Mouse (Mus musculus) urinary bladder, postnatal 4 days (tissue): ENCODE data around the gene Abcf2.

Experiments
- DNase-seq, 2 experiments: peaks; one replicate each; pipeline ENCODE4 v3.0.0; 2021 to 2022; ENCODE audit warnings: low spot score in 2 of 2

Gene Abcf2

DNA sequence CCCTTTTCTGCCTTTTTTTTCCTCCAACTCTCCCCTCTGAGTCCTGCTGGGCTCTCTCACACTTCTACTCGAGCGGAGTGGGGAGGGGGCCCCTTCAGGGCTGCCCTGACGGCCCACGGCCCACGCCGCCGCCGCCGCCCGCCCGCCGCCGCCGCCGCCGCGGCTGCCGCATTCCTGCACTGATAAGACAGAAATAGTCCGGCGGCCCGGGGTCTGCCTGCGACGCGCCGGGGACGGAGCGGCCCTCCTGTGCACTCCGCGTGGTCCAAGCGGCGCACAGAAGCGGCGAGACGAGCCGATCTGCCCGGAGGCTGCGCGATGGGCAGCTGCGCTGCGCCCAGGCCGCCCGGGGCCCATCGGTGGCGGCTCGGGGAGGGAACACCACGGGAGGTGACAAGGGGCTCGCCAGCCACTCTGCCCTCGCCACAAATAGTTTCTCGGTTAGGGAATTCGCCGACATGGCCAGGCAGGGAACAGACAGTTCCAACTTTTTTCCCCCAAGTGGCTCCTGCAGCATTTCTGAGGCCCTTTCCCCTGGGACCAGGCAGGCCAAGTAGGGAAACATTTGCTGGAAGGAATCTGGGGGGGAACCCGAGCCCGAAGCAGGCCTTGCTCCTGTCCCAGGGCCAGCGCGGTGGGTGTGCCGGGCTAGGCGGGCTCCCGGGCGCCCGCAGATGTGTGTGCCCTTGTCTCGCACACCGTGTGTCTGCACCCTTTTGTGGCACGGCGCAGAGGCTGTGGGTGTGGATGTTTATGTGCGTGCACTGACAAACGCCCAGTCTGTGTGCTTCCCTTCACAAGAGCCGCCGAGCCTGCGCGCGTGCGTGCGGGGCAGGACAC is 24.9 kb upstream of the Abcf2 start:
- DNase-seq = peak in 1 of 2 experiments; percentile 81

- DNase-seq = no peak
Measured at GRCm38 (mm10) chr5:24601071-24601835, 24.0 kb upstream of the Abcf2 start.

DNA sequence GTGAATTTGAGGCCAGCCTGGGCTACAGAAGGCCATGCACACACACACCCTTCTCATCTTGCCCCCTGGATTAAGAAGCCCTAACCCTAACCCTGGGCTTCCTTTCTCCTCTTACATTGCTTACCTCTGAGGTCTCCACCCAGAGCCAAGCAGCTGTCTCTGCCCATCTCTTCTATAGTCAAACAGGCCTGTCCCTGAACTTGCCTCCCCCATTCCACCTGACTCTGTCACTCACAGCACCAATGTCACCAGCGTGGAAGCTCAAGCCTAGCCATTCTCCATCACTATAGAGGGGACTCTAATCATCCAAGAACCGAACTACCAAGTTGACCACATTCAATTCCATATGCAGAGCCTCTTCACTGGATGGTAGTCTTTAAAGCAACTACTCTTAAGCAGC is 23.0 kb upstream of the Abcf2 start:
- DNase-seq = no peak

- no peak for DNase-seq
Measured at GRCm38 (mm10) chr5:24599137-24599536, 21.9 kb upstream of the Abcf2 start.

- peak; percentile 61 to 76 for DNase-seq
Measured at GRCm38 (mm10) chr5:24598570-24599006, 21.3 kb upstream of the Abcf2 start.

DNA sequence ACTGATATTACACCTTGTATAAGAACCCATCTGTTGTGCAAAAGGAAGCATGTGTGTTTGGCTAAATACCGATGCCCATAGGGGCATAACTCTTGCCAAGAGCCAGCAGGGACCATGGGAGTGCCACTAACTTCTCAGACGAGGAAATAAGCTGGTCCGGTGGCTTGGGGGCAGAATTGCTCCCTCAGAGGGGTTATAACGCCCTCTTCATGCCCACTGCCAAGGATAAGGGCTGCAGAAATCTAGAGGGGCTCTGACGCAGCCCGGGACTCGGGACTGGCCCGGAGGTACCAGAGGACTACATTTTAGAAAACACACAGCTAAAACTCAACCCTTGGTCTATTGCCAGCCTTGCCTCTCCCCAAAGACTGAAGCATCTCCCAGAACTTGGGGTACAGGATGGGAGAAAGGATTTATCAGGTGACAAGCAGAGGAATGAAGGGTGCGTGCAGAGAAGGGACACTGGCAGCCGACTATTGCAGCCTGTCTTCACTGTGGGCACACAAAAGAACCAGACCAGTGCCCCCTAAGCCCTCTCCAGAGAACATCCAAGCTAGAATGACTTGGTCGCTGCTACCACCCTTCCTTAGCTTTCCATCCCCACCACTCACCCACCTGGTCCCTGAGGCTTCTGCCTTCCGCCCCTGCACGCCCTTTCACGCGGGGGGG is 20.8 kb upstream of the Abcf2 start:
- no peak for DNase-seq

DNA sequence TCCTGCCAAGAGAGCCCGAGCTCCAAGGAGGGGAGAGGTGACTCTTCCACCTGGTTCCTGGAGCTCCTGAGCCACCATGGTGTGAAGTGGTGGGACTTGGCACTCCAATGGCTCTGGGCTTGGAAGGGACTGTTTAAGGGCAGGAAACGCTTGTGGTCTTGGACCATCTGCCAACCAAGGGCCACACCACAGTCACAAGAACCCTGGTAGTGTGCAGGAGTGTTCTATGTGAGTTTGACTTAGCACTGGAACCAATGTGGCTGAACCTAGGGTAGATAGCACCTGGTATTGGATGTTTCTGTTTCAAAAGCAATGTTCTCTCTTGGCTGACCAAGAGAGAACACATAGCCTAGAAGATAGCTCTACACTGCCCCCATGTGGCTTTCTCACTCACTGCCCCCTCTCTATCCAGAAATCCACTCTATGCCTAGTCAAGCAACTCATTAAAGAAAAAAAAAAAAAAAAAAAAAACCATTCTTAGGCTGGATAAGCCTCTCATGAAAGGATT is 20.0 kb upstream of the Abcf2 start:
- DNase-seq = peak in 1 of 2 experiments; percentile 61

- DNase-seq = no peak
Measured at GRCm38 (mm10) chr5:24596519-24597171, 19.4 kb upstream of the Abcf2 start.

DNA sequence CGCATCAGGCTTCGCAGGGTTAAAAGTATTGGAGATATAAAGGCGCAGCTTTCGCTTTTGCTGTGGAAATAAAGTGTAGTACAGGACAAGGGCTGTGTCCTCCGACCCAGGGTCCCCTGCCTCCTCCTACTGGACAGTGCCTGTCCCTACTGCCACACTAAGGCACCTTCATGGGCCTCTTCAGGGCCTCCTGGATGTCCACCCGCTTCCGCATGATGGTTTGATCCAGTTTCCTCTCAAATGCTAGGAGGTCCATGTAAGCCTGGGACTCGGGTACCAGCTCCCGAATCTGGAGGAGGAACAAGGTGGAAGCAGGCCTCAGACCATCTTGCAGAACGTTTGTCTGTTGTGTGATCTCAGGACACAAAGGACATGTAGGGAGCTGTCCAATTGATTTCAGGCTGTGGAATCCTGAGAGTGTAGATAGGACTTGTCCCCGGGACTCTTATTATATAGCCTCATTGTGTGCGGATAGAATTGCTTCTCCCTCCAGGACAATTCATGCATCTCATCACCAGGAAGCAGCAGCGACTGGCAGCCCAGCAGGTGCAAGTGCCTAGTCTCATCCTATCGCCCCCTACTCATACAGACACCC is 18.6 kb upstream of the Abcf2 start:
- DNase-seq = no peak

- DNase-seq = no peak
Measured at GRCm38 (mm10) chr5:24595261-24595660, 18.0 kb upstream of the Abcf2 start.

- DNase-seq = no peak
Measured at GRCm38 (mm10) chr5:24594346-24594745, 17.1 kb upstream of the Abcf2 start.

DNA sequence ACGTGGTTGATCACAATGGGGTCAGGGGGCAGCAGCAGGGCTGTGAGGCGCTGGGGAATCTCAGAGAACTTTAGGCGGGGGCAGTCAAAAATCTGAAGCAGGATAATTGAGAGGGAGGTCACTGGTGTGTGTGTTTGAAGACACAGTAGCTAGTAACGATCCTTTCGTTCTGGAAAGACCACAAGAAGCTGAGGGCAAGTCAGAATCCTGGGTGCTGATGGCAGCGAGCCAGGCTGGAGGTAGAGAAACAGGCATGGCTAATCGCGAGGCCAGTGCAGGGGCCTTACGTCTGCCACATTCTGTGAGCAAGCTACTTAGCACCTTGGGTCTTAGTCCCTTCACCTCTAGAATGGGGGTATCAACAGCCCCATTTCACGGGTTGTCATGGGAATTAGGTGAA is 16.7 kb upstream of the Abcf2 start:
- no peak for DNase-seq

DNA sequence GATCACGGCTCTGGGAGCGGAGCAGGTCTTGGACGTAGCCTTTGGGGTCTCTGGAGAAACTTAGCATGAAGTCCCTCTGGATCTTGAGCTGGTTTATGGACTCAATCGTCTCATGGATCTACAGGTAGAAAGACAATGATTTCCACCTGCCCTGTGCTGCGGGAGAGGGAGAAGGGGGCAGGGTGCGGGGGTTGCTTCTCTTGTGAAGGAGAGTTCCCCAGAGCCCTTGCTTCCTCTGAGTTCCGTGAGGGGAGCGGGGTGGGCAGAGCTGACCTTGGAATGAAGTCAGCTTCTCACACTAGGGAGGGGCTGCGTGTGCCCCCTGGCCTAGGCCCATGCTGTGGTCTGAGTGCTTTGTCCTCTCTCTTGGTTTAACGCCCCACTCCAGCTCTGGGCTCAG is 16.0 kb upstream of the Abcf2 start:
- no peak for DNase-seq

DNA sequence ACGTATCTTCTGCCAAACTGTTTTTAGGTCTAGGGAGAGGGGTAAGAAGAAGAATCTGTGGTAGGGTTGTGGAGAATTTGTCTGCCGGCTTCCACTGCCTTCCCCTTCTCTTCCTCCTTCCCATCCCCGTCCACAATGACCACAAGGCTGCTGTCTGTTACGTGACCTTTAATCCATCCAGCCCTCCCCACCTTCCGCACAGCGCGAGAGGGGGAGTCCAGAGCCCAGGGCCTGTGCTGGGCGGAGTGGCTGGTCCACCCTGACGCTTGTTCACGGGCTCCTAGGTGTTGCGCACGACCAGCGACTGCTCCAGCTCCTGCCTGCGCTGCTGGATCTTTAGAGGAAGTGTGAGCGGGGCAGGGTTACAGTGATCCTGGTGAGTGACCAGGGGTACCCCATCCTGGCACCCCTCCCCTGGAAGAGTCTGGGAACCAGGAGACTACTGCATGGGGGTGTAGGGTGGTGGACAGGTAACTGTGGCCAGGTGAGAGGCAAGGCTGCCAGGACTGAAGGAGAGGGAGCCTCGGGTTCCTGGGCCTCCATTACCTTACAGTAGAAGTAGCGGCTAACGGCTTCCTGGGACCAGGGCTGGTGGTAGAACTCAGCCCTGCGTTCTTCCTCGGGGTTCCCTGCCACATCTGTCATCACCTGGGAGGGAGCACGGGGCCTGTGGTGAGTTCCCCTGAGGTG is 15.3 kb upstream of the Abcf2 start:
- no peak for DNase-seq

DNA sequence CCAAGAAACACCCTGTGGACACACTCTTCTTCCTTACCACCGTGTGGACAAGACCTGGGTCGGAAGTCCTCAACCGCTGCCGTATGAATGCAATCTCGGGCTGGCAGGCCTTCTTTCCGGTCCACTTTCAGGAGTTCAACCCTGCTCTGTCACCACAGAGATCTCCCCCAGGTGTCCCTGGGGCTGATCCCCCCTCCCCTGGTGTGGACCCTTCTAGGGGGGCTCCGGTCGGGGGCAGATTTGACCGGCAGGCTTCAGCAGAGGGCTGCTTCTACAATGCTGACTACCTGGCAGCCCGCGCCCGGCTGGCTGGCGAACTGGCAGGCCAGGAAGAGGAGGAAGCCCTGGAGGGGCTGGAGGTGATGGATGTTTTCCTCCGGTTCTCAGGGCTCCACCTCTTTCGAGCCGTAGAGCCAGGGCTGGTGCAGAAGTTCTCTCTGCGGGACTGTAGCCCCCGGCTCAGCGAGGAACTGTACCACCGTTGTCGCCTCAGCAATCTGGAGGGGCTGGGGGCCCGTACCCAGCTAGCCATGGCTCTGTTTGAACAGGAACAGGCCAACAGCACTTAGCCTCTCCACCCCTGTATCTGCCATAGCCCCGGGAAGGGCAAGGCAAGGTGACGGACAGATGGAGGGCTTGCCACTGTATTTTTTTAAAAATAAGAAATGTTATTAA is 14.7 kb upstream of the Abcf2 start:
- no peak for DNase-seq

DNA sequence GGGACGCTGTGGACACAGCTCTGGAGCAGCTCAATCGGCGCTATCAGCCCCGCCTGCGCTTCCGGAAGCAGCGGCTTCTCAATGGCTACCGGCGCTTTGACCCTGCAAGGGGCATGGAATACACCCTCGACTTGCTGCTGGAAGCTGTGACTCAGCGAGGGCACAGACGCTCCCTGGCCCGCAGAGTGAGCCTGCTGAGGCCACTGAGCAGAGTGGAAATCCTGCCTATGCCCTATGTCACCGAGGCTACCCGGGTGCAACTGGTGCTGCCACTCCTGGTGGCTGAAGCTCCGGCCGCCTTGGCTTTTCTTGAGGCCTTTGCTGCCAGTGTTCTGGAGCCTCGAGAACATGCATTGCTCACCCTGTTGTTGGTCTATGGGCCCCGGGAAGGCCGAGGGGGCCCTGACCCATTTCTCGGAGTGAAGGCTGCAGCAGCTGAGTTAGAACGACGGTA is 14.0 kb upstream of the Abcf2 start:
- no peak for DNase-seq

DNA sequence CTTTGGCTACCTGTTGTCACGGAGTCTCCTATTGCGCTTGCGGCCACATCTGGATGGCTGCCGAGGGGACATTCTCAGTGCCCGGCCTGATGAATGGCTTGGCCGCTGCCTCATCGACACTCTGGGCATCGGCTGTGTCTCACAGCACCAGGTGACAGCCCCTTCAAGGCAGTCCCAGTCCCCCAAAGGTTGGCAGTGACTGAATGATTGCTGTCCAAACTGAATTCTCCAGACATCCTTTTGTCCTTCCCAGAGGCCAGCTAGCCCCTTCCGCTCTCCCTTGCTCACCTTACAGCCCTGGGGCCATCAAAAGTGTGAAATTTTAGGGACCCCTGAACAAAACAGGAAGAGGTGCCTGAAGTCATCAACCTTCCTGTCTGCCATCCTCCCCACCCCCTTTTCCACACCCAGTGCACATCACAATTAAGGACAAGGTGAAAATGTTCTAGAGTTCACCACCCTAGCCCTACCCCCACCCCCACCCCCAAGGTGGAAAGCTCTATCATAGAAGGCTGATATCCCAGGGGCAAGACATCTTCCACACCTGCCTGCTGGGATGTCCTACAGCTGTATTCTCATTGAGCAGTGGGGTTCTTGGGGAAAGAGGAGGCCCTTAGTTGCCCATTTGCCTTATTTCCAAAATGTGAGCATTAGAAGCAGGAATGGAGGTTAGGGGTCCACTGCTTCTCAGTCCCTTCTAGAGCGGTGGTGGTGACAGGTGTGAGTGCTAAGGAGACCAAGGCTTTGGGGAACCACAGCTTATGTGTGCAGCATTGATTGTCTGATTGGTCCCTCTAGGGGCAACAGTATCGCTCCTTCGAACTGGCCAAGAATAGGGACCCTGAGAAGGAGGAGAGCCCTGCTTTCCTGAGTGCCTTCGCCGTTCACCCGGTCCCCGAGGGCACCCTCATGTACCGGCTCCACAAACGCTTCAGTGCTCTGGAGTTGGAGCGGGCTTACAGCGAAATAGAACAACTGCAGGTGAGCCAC is 12.5 kb upstream of the Abcf2 start:
- no peak for DNase-seq

DNA sequence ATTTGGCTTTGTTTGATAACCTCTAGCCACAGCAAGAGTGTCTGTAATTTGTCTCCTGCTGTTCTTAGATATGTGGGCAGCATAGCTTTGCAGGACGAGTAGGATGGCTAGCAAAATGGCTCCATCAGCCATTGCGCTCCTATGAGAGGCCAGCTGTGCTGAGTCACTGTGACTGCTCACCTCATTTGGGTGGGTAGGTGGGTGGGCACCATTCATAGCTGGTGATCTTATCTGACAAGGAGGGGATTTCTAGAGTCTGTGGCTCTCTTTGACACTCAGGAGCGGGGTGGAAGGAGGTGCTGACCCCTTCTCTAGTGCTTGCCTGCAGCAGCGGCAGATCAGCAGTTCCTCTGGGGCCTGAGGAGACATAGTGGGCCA is 9.9 kb upstream of the Abcf2 start:
- DNase-seq = no peak
